Mouse (Mus musculus) E14TG2a.4 (cell line): Measurements from ENCODE around the gene Comtd1.

ENCODE experiments used
- H3K27me3 ChIP-seq: 2 replicates; pipeline ENCODE4 v1.6.1; 2014; ENCODE audit warnings: low read length, control low read depth; ENCODE audit not compliant: insufficient read depth
- H3K36me3 ChIP-seq: 2 replicates; pipeline ENCODE4 v1.6.1; 2014; ENCODE audit warnings: low read length, control low read depth; ENCODE audit not compliant: insufficient read depth
- H3K4me1 ChIP-seq: replicated peaks from 2 replicates; pipeline ENCODE4 v1.6.1; 2014; ENCODE audit warnings: low read depth, low read length, control low read depth
- H3K4me3 ChIP-seq: replicated peaks from 2 replicates; pipeline ENCODE4 v1.5.1; 2014; ENCODE audit warnings: mild to moderate bottlenecking, low read length
- H3K9me3 ChIP-seq: 2 replicates; pipeline ENCODE4 v1.6.1; 2014; ENCODE audit warnings: low read length, control low read depth
- CTCF ChIP-seq: conservative IDR thresholded peaks from 2 replicates; pipeline ENCODE4 v1.5.1; 2014; ENCODE audit warnings: low read length
- NANOG ChIP-seq: IDR thresholded peaks from 2 replicates; pipeline ENCODE4 v1.6.1; 2014; ENCODE audit warnings: borderline replicate concordance, low read length, mixed read lengths
- POU5F1 ChIP-seq: IDR thresholded peaks from 2 replicates; pipeline ENCODE4 v1.6.1; 2014; ENCODE audit warnings: low read length, borderline replicate concordance

Gene Comtd1

GRCm38 (mm10) chr14:21841819-21842592 is 6.8 kb downstream of the Comtd1 start:
- Histone ChIP-seq H3K27me3 (no peaks in the 10 kb centered on the region), H3K9me3 (no peaks in the 10 kb centered on the region), H3K4me1 (peaks cover 65% of the 10 kb centered on the region), H3K36me3 (peaks cover 98% of the 10 kb centered on the region), H3K4me3 (no peak overlapping the region)
- TF ChIP-seq CTCF (peak; percentile 12; the same call in 1 of the 2 replicates), NANOG (no peak), POU5F1 (no peak)

- Histone ChIP-seq H3K4me1 (peaks cover 61% of the 10 kb centered on the region), H3K9me3 (no peaks in the 10 kb centered on the region), H3K36me3 (peaks cover 97% of the 10 kb centered on the region), H3K27me3 (no peaks in the 10 kb centered on the region), H3K4me3 (no peak overlapping the region)
- no peak for TF ChIP-seq NANOG
- TF ChIP-seq CTCF = no peak
- TF ChIP-seq POU5F1 = no peak
Observed at GRCm38 (mm10) chr14:21838336-21839017, 10.3 kb downstream of the Comtd1 start.

- H3K27me3 ChIP-seq = 0 out of 2 replicates have a peak, but pooled peaks cover under 1% of the 10 kb centered on the region
- H3K9me3 ChIP-seq = no peaks in the 10 kb centered on the region
- TF ChIP-seq NANOG = no peak
- TF ChIP-seq POU5F1 = no peak
- no peak for TF ChIP-seq CTCF
- H3K36me3 ChIP-seq = peaks cover 41% of the 10 kb centered on the region
- H3K4me3 ChIP-seq = peak overlapping the region; percentile 99
- peaks cover 52% of the 10 kb centered on the region for H3K4me1 ChIP-seq
Observed at GRCm38 (mm10) chr14:21831830-21832403, 16.9 kb downstream of the Comtd1 start.

GRCm38 (mm10) chr14:21830876-21831767 is 17.7 kb downstream of the Comtd1 start:
- TF ChIP-seq CTCF (no peak), NANOG (no peak), POU5F1 (no peak)
- Histone ChIP-seq H3K4me1 (peaks cover 48% of the 10 kb centered on the region), H3K36me3 (peaks cover 34% of the 10 kb centered on the region), H3K27me3 (peaks cover 5% of the 10 kb centered on the region; the same call in 1 of the 2 replicates), H3K9me3 (no peaks in the 10 kb centered on the region), H3K4me3 (peak overlapping the region; percentile 99)

GRCm38 (mm10) chr14:21825786-21826491 is 22.8 kb downstream of the Comtd1 start:
- H3K4me1 ChIP-seq = peaks cover 15% of the 10 kb centered on the region
- H3K36me3 ChIP-seq = no peaks in the 10 kb centered on the region
- H3K9me3 ChIP-seq = no peaks in the 10 kb centered on the region
- H3K27me3 ChIP-seq = peaks cover 17% of the 10 kb centered on the region
- TF ChIP-seq CTCF = no peak
- TF ChIP-seq POU5F1 = no peak
- no peak for TF ChIP-seq NANOG
- no peak overlapping the region for H3K4me3 ChIP-seq

GRCm38 (mm10) chr14:21824938-21825337 is 23.8 kb downstream of the Comtd1 start, which contains the start of gene Vdac2:
Vdac2 (plus strand) TSS chr14:21825238.
- H3K4me1 ChIP-seq = peaks cover 7% of the 10 kb centered on the region
- no peaks in the 10 kb centered on the region for H3K36me3 ChIP-seq
- no peak for TF ChIP-seq CTCF
- TF ChIP-seq NANOG = no peak
- no peak for TF ChIP-seq POU5F1
- H3K9me3 ChIP-seq = no peaks in the 10 kb centered on the region
- peaks cover 17% of the 10 kb centered on the region for H3K27me3 ChIP-seq
- no peak within 1 kb of the TSS for H3K4me3 ChIP-seq

GRCm38 (mm10) chr14:21823897-21824296 is 24.9 kb downstream of the Comtd1 start:
- Histone ChIP-seq H3K36me3 (no peaks in the 10 kb centered on the region), H3K4me1 (no peaks in the 10 kb centered on the region), H3K9me3 (no peaks in the 10 kb centered on the region), H3K27me3 (peaks cover 17% of the 10 kb centered on the region), H3K4me3 (no peak overlapping the region)
- TF ChIP-seq NANOG = no peak
